Mouse (Mus musculus): ENCODE results near the gene Ppp2r5d.
A peak's percentile ranks its signal among the peaks of the same experiment; 100 is the strongest.

Ppp2r5d gene

GRCm38 (mm10) chr17:46644152-46644805 lies 60.6 kb downstream of the Ppp2r5d start:
- DNase-seq, result no peak

DNA sequence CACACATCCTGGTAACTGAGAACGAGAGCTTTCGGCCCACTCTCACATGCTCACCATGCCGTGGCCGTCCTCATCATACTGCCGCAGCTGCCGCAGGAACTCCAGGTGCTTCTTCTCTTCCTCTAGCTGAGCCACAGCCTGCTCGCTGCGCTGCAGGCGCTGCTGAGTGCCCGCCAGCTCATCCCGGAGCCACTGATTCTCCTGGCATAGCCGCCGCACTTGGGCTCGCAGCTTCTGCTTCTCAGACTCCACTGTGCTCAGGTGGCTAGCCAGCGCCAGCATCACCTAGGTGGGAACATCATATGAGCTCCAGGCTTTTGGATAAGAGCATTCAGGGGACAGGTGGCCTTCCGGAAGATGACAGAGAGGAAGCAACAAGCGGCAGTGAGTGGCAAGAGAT lies 62.9 kb downstream of the Ppp2r5d start:
- DNase-seq, result no peak

GRCm38 (mm10) chr17:46639929-46640328 lies 65.0 kb downstream of the Ppp2r5d start:
- no peak for DNase-seq

- DNase-seq, result peak; percentile 88
These were observed 67.9 kb downstream of the Ppp2r5d start for GRCm38 (mm10) chr17:46636831-46637523.

Data from retina, postnatal 1 day (tissue).